Comparison of ENCODE assay signal across 1 mouse cellular context in genomic region chr11:70155897-70156296, GRCm38 (mm10). TPM values are rescaled to one million over a fixed set of nuclear protein-coding genes. Genes with fewer than 3 reads are reported as not detected.
"Had no signal": no experiment of that assay in that cellular context is flagged by ENCODE, and none has a peak within 500 bp of the region (broad histone marks: within the 10 kb centered on the region; RNA-seq: fewer than 3 reads in every experiment).

Gene Clec10a, plus strand, starts transcription at chr11:70156197.

RNA-seq across cellular contexts. Expression of gene Clec10a, which starts in this region (rescaled TPM):
- polyA plus RNA-seq: neural tube, embryonic 14.5 days had no signal
